Mouse (Mus musculus): ENCODE data around the gene Acox2.

DNA sequence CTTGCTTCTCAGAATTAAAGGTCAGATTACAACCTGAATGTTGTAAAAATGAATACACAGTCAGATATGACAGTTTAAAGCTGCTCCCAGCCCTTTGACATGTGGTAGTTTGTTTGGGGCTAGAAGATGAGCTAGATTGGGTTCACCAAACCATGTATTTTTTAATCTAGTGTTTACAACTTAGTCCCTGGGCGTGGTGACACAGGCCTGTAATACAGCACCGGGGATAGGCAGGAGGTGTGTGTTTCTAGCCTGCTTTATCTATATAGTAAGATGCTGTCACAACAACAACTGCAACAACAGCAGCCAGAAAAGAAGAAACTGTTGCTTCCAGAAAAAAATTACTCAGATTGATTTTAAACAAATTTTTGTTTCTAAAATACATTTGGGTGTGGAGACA, 38.2 kb downstream of the Acox2 start:
- TF ChIP-seq CTCF (IDR thresholded peaks at IDR 0.05; ENCODE audit: control insufficient read depth, insufficient read depth, insufficient replicate concordance, low read depth, low read length): no peak
- TF ChIP-seq POLR2A (IDR thresholded peaks at IDR 0.05; ENCODE audit: control insufficient read depth, low read depth, low read length): no peak

Data from testis, adult 2 months (tissue).